22 mouse cellular contexts compared by ENCODE assay signal in genomic region chr17:61452943-61453342, GRCm38 (mm10).
"Had no signal": no experiment of that assay in that cellular context is flagged by ENCODE, and none has a peak within 500 bp of the region (broad histone marks: within the 10 kb centered on the region; RNA-seq: fewer than 3 reads in every experiment).

No protein-coding gene starts in this region.

- H3K27me3 ChIP-seq: heart, embryonic 12.5 days; limb, embryonic 12.5 days; liver, embryonic 13.5 days had no signal

- H3K36me3 ChIP-seq: heart, embryonic 10.5 days; heart, embryonic 12.5 days; limb, embryonic 10.5 days; limb, embryonic 12.5 days; liver, embryonic 13.5 days had no signal

- ATAC-seq: intestine, embryonic 16.5 days had no signal

- H3K4me3 ChIP-seq: gastrocnemius, adult 2 months; heart, embryonic 10.5 days; heart, embryonic 12.5 days; layer of hippocampus, adult 2 months; left cerebral cortex, adult 2 months; limb, embryonic 10.5 days; limb, embryonic 12.5 days; liver, embryonic 13.5 days had no signal

- DNase-seq: gastrocnemius, adult 2 months; gastrocnemius, postnatal 10 days; gastrocnemius, postnatal 25 days; heart, adult 18-20 months; heart, postnatal 10 days; heart, postnatal 4 days; kidney, adult 18-20 months; kidney, adult 8-10 months; kidney, postnatal 10 days; kidney, postnatal 25 days; kidney, postnatal 4 days; liver; liver, embryonic 13.5 days had no signal

- H3K9ac ChIP-seq: heart, embryonic 12.5 days; hindbrain, embryonic 14.5 days; limb, embryonic 12.5 days; liver, embryonic 13.5 days had no signal

- H3K4me2 ChIP-seq: heart, embryonic 12.5 days; hindbrain, embryonic 14.5 days; limb, embryonic 12.5 days; liver, embryonic 11.5 days; liver, embryonic 13.5 days had no signal

- H3K9me3 ChIP-seq: heart, embryonic 10.5 days; heart, embryonic 12.5 days; limb, embryonic 10.5 days; limb, embryonic 12.5 days; liver, embryonic 13.5 days had no signal

- H3K4me1 ChIP-seq: heart, embryonic 10.5 days; heart, embryonic 12.5 days; limb, embryonic 10.5 days; limb, embryonic 12.5 days; liver, embryonic 13.5 days had no signal

- H3K27ac ChIP-seq: gastrocnemius, adult 2 months; heart, embryonic 10.5 days; hindbrain, embryonic 14.5 days; layer of hippocampus, adult 2 months; left cerebral cortex, adult 2 months; limb, embryonic 10.5 days; limb, embryonic 12.5 days; liver, embryonic 13.5 days had no signal
